Mouse (Mus musculus) left cerebral cortex, adult 9 months (tissue): Measurements from ENCODE around the gene Tfpt.
A peak's percentile ranks its signal among the peaks of the same experiment; 100 is the strongest.

Source experiments
- DNase-seq, 2 experiments: peaks; one replicate each; pipeline ENCODE4 v3.0.0; 2022; ENCODE audit warnings: low spot score in 2 of 2

Gene Tfpt

GRCm38 (mm10) chr7:3629543-3630477 lies at the start of gene Tfpt, which contains the start of gene Prpf31:
TSS of gene Tfpt (minus strand) at chr7:3629929.
TSS of gene Prpf31 (plus strand) at chr7:3629985.
- peak; percentile 86 to 94 for DNase-seq

DNA sequence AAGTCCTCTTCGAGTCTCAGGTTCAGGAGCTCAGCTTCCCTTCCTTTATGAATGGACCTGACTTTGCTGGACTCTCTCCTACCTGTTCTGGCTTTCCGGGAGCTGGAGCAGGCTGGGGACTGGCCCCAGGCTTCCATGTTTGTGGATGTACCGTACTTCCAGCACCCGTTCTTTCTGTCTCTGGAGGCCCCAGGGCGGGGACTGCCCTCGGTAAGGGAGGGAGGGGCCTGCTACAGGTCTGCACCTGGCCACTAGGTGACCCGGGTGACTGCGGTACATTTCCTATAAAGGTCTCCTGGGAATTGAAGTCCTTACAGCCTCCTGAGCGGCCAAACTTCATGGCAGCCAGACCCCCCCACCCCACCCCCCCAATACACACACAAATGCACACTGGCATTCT lies 47.6 kb upstream of the Tfpt start, which contains the start of gene Tmc4:
Gene Tmc4 (minus strand): TSS at position 212 of the 400 bp plus-strand sequence.
- no peak for DNase-seq

DNA sequence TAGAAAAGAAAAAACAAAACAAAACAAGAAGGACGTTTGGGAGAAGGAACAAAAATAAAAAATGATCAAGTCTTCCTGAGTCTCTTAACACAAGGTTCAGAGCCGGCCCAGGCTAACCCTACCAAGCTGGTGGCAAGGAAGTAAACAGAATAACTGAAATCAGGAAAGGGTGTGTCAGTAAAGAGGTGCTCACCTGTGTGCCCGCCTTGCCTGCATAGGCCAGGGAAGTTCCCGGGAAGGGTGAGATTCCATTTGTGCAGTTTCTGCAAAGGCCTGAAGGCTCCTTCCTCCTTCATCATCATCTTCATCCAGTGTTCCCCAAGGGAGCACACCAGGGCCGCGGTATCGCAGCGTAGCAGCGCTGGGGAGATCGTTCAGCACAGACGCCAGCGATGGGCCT lies 46.6 kb upstream of the Tfpt start:
- no peak for DNase-seq

- no peak for DNase-seq
Measured at GRCm38 (mm10) chr7:3675228-3675548, 45.5 kb upstream of the Tfpt start.

GRCm38 (mm10) chr7:3674507-3675227 lies 44.9 kb upstream of the Tfpt start:
- peak in 1 of 2 experiments; percentile 82 for DNase-seq

- no peak for DNase-seq
Measured at GRCm38 (mm10) chr7:3666921-3667391, 37.2 kb upstream of the Tfpt start.

DNA sequence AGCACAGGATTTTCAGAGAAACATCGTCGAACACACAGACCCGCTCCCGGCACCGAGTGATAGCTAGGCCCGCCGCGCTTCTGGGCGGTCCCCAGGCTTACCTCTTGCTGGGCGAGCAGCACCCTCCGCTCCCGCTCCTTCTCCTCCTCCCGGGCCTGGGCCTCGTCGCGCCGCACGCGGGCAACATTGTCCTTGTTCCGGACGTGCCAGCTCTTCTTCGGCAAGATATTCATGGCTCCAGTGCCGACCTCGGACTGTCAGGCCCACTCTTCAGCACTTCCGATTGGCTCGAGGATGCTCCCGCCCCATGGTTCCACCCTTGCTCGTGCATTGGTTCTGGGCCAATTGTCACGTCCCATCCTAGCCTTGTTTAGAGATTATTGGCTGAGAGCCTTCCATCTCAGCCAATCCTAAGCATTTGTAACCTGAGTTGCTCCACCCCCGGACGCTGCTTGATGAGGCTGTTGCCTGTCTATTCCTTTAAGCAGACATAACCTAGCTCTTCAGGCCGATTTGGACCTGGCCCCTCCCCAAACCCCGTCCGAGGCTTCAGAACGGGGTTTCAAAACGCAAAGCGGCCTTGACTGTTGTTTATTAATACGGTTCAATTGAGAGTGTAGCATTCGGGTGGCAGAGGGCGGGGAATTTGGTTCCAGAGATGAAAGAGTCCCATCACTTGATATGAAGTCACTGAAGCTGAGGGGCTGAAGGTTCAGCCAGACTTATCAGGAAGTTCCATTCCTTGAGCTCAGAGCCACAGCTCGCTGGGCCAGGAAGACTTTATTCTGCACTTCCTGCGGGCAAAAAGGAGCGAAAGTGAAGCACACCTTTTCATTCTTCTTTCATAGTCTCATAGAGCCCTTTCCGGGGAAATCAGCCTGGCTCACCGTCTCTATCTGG lies 35.7 kb upstream of the Tfpt start, which contains the start of gene Leng1:
Gene Leng1 (minus strand): TSS at position 626 of the 900 bp plus-strand sequence.
- DNase-seq = peak; percentile 92 to 98

DNA sequence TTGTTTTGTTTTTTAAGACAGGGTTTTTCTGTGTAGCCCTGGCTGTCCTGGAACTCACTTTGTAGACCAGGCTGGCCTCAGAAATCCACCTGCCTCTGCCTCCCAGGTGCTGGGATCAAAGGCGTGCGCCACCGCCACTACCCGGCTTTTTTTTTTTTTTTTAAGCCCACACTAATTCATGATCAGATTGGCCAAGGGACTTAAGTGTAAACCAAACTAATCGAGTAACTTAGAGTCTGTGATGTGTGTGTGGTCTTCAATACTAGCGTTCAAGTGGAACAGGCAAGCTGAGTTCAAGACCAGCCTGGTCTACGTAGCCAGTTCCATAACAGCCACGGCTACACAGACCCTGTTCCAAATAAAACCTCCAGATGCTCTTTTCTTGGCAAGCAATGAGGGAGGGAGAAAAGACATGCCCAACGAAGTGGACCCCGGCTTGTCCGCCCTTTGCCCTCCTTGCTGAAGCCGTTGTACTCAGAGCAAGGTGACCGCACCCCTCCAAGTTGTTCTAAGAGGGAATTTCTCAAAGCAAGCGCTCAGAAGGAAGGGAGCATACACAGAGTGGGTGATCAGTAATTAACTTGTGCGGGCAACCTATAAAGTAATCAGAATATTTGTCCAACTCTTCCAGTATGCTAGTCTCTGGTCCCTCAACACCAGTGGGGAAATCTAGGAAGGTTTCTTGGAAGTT lies 34.9 kb upstream of the Tfpt start:
- DNase-seq = no peak

DNA sequence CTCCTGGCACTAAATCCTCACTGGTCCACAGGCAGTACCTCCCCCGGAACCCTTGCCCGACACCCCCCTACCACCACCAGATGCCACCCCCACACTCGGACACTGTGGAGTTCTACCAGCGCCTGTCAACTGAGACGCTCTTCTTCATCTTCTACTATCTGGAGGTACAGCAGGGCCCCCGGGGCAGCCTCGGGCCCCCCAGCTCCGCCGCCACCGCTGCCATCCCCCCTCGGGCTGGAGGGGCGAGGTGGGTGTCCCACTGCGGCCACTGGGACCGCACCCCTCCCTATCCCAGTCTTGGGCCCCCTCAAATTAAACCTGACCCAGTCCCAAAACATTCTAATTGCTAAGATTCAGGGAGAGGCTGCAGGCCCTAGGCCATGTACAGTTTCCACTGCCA lies 28.8 kb upstream of the Tfpt start:
- no peak for DNase-seq

GRCm38 (mm10) chr7:3656966-3657365 lies 27.2 kb upstream of the Tfpt start:
- no peak for DNase-seq

GRCm38 (mm10) chr7:3646641-3647040 lies 16.9 kb upstream of the Tfpt start:
- no peak for DNase-seq

GRCm38 (mm10) chr7:3646188-3646587 lies 16.5 kb upstream of the Tfpt start:
- no peak for DNase-seq

GRCm38 (mm10) chr7:3645488-3646025 lies 15.8 kb upstream of the Tfpt start:
- peak in 1 of 2 experiments; percentile 28 for DNase-seq

DNA sequence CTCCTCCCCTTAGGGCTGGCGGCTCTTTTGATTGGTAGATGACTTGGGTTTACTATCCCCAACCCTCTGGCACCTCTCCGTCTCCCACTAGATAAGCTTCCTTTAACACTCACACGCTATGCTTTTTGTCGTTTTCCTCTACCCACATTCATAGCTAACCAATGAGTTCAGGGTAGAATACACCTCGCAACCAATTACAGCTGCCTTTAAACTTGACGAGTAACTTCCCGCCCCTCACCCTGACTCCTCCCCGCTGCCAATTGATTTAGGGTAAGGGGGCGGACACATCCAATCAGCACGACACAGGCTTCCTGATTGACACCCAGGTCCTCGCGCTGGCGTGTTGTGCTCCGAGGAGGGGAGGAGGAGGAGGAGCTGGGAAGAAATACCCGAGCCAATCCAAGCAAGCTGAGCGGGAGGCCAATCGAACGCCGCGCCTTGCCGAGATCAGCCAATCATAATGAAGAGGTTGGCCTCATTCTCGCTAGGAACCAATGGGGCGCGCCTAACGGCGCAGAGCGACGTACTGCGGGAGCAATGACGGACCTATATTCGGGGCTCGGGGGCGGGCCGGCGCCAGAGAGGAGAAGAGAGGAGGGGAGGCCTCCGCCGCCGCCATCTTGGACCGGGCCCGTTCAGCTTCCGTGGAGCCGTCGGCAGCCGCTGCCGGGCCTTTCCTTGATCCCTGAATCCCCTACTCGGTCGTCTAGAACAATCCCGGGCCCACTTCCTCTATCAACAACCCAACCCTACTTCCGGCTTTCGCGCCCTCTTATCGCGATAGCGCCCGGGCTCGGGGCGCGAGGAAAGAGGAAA lies 15.2 kb upstream of the Tfpt start, which contains the start of gene Cnot3:
Gene Cnot3 (plus strand): TSS at position 597 of the 816 bp plus-strand sequence.
- peak; percentile 100 for DNase-seq

DNA sequence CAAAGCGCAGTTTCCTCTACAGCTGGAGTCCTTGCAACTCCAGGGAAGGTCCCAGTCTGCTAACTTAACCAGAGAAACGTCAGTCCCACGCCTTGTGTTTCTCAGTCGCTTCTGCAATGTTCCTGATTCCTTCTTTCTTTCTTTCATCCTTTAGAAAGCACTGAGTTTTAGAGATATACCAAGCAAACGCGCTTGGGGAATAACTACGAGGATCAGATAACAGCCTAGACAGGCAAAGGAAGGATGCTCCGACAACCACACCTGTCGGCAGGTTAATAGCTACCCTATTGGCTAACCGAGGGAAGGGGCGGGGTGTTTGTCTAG lies 14.6 kb upstream of the Tfpt start:
- no peak for DNase-seq

DNA sequence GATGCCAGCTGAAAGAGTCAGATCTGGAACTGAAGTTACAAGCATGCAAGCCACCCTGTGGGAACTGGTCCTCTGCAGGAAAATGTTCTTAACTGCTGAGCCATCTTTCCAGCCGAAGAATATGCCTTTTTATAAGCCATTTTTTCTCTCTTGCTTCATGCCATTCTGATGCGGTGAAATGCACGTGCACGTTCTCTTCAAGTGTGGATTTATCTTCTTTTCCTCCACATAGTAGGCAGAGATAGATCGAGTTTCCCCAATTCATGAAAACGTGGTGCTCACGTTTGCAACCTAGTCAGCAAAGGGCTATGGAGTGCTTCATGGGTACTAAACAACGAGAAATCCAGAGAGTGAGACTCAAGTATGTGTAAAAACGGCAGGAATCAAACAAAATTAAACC lies 14.1 kb upstream of the Tfpt start:
- DNase-seq = no peak

DNA sequence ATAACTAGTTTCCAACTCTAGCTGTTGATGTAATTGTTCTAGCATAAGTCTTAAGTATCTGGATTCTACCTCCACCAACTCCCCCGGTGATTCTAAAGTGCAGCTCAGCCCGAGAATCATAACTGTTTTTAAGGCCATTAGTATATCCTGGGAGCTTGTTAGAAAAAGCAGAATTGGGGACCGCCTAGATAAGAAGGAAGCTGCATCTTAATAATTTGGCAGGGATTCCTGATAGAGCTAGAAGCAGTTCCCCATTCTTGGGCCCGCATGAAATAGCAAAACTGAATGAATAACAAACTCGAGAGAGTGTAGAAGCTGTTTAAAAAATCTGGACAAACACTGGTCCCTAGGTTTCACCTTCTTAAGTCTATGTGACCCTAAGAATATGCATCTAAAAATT lies 13.7 kb upstream of the Tfpt start:
- no peak for DNase-seq

GRCm38 (mm10) chr7:3630478-3630815 lies 718 bp upstream of the Tfpt start:
- no peak for DNase-seq

GRCm38 (mm10) chr7:3629030-3629429 lies 699 bp downstream of the Tfpt start:
- no peak for DNase-seq
